In genomic region chr1:193513929-193514710, GRCm38 (mm10) we compare ENCODE assay signal across 8 mouse cellular contexts.
DNase-seq lines count a peak whose midpoint lies in the region; ATAC-seq lines count a peak whose summit lies in the region.

No protein-coding gene starts in this region.

- no peaks in the 10 kb centered on the region for H3K4me1 ChIP-seq in hindbrain, embryonic 11.5 days (replicated peaks; ENCODE audit: control insufficient read depth, insufficient read depth, low read length)
- peaks cover 13% of the 10 kb centered on the region for H3K4me1 ChIP-seq in lung, embryonic 16.5 days (replicated peaks; ENCODE audit: control insufficient read depth, insufficient read depth, low read length)

- no peak overlapping the region for H3K4me3 ChIP-seq in hindbrain, embryonic 11.5 days (ENCODE audit: low read depth, low read length)
- no peak overlapping the region for H3K4me3 ChIP-seq in lung, embryonic 16.5 days (ENCODE audit: low read length)

- H3K9me3 ChIP-seq in hindbrain, embryonic 11.5 days (ENCODE audit: control insufficient read depth, low read length): no peaks in the 10 kb centered on the region
- H3K9me3 ChIP-seq in lung, embryonic 16.5 days (ENCODE audit: control insufficient read depth, low read length): no peaks in the 10 kb centered on the region

- ATAC-seq in hindbrain, embryonic 11.5 days (ENCODE audit: low FRiP score): peak; percentile 59; the same call in 1 of the 2 replicates
- ATAC-seq in lung, embryonic 16.5 days (ENCODE audit: low read depth): peak; percentile 80
- ATAC-seq in inflammation-experienced regulatory T-cells, adult 6 months: no peak

- no peaks in the 10 kb centered on the region for H3K27me3 ChIP-seq in hindbrain, embryonic 11.5 days (ENCODE audit: control insufficient read depth, insufficient read depth, low read length)
- no peaks in the 10 kb centered on the region for H3K27me3 ChIP-seq in lung, embryonic 16.5 days (ENCODE audit: control insufficient read depth, insufficient read depth, low read depth, low read length)

- H3K27ac ChIP-seq in hindbrain, embryonic 11.5 days (ENCODE audit: low read depth, low read length): no peak overlapping the region
- peak overlapping the region; percentile 41 for H3K27ac ChIP-seq in lung, embryonic 16.5 days (ENCODE audit: low read length)

- H3K36me3 ChIP-seq in hindbrain, embryonic 11.5 days (ENCODE audit: control insufficient read depth, insufficient read depth, low read length): no peaks in the 10 kb centered on the region
- H3K36me3 ChIP-seq in lung, embryonic 16.5 days (ENCODE audit: control insufficient read depth, insufficient read depth, low read length): no peaks in the 10 kb centered on the region

- no peak overlapping the region for H3K9ac ChIP-seq in hindbrain, embryonic 11.5 days (ENCODE audit: low read depth, low read length)
- no peak overlapping the region for H3K9ac ChIP-seq in lung, embryonic 16.5 days (ENCODE audit: low read length)

- H3K4me2 ChIP-seq in hindbrain, embryonic 11.5 days (replicated peaks; ENCODE audit: low read depth, low read length): no peak overlapping the region
- H3K4me2 ChIP-seq in lung, embryonic 16.5 days (ENCODE audit: low read depth, low read length): no peak overlapping the region

- DNase-seq in adrenal gland, postnatal 10 days: peak; percentile 10
- DNase-seq in adrenal gland, adult 18-20 months (ENCODE audit: low spot score in 2 of 2): no peak
- peak; percentile 41 for DNase-seq in 3134 (ENCODE audit: extremely low read depth, insufficient read length, low spot score)
- no peak for DNase-seq in hindbrain, embryonic 11.5 days (ENCODE audit: low spot score)
- DNase-seq in frontal cortex, postnatal 36 days (ENCODE audit: low spot score in 2 of 2): no peak
- no peak for DNase-seq in MN1 (ENCODE audit: low spot score)

- WGBS in hindbrain, embryonic 11.5 days: 46% methylated on average over 9 of the region's 9 CpGs
- WGBS in lung, embryonic 16.5 days: 29% methylated on average over 9 of the region's 9 CpGs

Comparison
In these comparisons a context has a peak if more than half of its experiments do, and no peak if none do; other contexts are left out.
1. DNase-seq: peak in adrenal gland, postnatal 10 days (single experiment) and 3134 (single experiment); none in adrenal gland, adult 18-20 months (0 of 2), hindbrain, embryonic 11.5 days (single experiment), frontal cortex, postnatal 36 days (0 of 2) and MN1 (single experiment).